Mouse (Mus musculus) G1E (cell line): ENCODE results near the gene Traf5.

Experiments used
- CTCF ChIP-seq: IDR thresholded peaks from 2 replicates; pipeline ENCODE4 v1.5.1; 2012; ENCODE audit warnings: low read depth, low read length, inconsistent platforms, mixed read lengths
- POLR2AphosphoS5 ChIP-seq: IDR thresholded peaks from 2 replicates; pipeline ENCODE4 v1.6.1; 2012; ENCODE audit warnings: low read depth, low read length, inconsistent platforms; ENCODE audit not compliant: insufficient replicate concordance

DNA sequence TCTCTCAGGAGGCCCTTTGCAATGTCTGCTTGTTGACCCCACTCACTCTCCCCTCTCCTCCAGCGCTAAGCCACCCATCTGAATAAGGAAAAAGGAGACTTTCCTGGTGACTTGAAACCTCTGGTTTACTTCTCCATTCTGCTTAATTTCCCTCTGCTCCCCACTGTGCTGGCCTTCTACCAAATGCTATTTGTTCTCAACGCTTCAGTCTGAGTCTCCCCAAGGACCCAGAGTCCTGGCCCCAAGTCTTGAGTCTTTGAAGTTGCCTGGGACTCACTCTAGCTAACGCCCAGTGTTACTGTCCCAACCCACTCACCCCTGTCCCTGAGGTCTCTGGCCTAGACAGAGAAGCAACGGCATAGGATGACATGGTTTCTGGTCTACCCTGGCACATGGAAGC lies 4.3 kb downstream of the Traf5 start:
- no peak for TF ChIP-seq POLR2AphosphoS5
- no peak for TF ChIP-seq CTCF
